Mouse (Mus musculus) brain, embryonic 14.5 days (tissue): ENCODE measurements around the gene Kcnh2.

Experiments
- CTCF ChIP-seq: fragments of 200-500 bp; IDR thresholded peaks from 2 replicates; pipeline ENCODE4 v1.5.1; 2012; ENCODE audit warnings: inconsistent platforms, mild to moderate bottlenecking, moderate library complexity, borderline replicate concordance; ENCODE audit not compliant: insufficient read depth, insufficient read length; ENCODE audit errors: extremely low read depth
- POLR2A ChIP-seq: fragments of 200-500 bp; IDR thresholded peaks from 2 replicates; pipeline ENCODE4 v1.6.1; 2012; ENCODE audit warnings: mild to moderate bottlenecking, inconsistent platforms, borderline replicate concordance; ENCODE audit not compliant: poor library complexity, insufficient read depth, insufficient read length, severe bottlenecking; ENCODE audit errors: extremely low read depth

GRCm38 (mm10) chr5:24356764-24357163 lies 5.4 kb upstream of the Kcnh2 start:
- TF ChIP-seq CTCF (no peak), POLR2A (no peak)
